Mouse (Mus musculus): Measurements from ENCODE around the gene Gm13539.

GRCm38 (mm10) chr2:25828344-25828947 lies 46.4 kb downstream of the Gm13539 start:
- TF ChIP-seq POLR2A (IDR thresholded peaks at IDR 0.05; ENCODE audit: insufficient read depth, low read length) (no peak), EP300 (IDR thresholded peaks at IDR 0.05; ENCODE audit: insufficient read depth, low read depth, low read length) (no peak)
